Mouse (Mus musculus) adrenal gland, adult 2 months (tissue): ENCODE data around the gene Cradd. TPM values are rescaled to one million over a fixed set of nuclear protein-coding genes. Genes with fewer than 3 reads are reported as not detected.

Experiments used
- DNase-seq: peaks from one replicate; pipeline ENCODE4 v3.0.0; 2021
- polyA plus RNA-seq: library from polyadenylated mRNA; depleted of rRNA; stranded (reverse); fragments of >200 nt; gene quantifications from 2 replicates; pipeline ENCODE4 v1.2.3, GENCODE M21; 2012
- total RNA-seq, 2 experiments: library from RNA; stranded (reverse); gene quantifications; 2 replicates each; pipeline ENCODE4 v1.2.3; 2021

Cradd gene
- total and polyA plus RNA-seq, 3 experiments: 12.7 to 31.1 (median 13.1) TPM

DNA sequence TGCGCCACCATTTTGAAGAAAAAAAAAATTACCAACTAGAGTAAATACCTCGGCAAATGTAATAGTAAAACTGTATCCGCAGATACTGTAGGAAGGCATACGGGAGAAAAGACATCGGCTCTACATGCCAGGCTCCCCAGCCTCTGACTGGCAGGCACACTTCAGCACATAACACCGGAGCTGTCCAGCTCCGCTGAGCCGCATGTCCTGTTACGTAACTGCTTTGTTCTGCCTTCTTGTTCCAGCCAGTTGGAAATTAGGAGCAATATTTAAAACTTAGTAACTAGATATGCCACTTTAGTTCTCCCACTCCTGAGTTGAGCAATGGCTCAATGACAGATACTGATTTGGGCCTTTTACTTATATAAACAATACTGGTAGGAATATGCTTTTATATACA is 48.4 kb downstream of the Cradd start:
- no peak for DNase-seq

DNA sequence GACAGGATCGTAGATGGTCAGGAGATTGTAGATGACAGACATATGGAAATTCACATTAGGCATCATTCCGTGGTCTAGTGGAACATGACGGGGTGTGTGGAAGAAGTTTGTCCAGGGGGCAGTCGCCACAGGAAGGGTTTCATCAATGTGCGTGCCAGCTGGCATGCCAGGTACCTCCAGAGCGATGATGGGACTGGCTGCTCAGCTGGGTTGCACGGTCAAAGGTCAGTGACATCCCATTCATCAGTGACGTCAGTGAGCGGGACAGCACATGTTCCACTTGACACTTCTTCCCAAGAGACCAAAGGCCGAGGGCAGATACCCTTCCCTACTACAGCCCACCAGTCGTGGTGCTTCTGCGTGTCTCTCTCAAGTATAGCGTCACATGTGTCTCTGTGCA is 50.7 kb downstream of the Cradd start:
- DNase-seq: no peak

DNA sequence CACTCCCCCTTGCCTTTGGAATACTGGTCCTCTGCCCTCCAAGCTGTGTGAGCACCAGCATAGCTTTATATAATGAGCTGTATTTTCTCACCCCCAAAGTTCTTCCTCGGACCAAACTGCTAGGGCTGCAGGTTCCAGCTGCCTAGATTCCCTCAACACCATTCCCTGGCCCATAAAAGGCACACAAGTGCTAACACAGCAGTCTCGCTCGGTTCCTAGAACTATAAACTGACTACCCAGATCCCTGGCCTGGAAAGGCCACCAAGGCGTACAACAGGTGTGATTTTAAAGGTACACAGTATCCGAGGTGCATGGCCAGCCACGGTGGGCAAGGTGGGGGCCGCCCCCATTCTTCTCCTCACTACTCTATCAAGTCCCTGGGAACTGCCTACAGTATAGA is 54.8 kb downstream of the Cradd start:
- DNase-seq: no peak

DNA sequence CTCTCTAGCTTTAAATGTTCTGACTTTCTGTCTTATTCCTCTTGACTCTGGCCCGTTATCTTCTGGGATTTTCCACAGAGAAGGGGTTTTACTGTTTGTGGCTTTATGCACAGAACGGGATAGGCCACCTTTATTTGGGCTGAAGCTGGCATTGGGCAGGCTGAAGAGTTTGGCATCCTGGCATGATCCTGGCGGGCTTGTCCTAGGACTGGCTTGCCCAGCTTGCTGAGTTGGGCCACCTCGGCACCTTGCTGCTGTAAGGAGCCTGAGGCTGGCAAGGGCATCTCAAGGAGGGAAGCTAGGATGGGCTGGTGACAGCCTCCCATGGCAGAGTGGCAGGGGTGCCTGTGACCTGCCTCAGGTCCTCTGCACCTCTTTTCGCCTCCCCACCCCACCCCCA is 55.6 kb downstream of the Cradd start:
- DNase-seq: no peak

DNA sequence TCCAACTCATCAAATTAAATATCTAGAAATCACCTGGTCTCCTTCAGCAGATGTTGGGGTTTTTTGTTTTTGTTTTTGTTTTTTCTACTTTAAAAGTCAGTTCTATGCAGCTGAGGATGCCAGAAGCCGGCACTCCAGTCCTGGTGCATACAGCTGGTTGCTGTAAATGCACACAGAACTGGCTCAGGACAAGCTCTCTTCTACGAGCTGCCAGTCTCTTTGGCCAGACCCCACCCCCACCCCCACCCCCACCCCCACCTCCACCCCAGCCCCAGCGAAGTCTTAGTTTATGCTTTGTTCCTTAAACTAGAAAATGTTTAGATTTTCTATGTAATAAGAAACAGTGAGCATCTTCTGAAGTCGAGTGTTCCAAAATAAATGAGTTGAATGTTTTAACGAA is 57.0 kb downstream of the Cradd start:
- no peak for DNase-seq

DNA sequence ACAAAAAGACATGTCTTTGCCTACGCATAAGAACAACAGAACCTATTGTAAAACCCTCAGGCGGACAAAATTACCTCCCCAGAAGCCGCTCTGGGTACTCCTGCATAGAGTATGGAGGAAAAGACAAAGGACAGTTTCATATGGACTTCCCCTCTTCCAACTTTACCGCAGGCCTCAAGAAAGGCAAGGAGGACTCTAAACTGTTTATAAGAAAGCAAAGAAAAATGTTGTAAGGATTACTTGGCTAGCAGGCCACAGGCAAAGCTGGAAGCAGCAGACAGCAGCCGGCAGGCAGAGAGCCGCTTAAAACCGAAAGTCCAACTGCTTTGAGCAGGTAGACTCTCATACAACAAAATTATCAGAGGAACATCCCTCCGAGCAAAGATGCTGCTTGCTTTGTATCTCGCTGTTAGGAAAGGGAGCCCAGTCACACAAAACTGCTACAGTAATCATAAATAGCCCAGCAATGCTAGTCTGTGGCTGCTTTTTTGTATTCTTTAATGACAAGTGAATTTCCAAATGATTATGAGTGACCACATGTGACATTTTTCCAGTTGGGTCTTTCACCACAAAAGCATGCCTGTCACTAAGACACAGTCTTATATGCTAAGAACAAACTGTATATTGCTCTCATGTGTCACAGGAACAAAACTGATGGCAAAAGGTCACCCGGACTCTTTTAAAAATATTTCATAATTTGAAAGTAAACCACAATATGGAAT is 57.7 kb downstream of the Cradd start:
- no peak for DNase-seq

DNA sequence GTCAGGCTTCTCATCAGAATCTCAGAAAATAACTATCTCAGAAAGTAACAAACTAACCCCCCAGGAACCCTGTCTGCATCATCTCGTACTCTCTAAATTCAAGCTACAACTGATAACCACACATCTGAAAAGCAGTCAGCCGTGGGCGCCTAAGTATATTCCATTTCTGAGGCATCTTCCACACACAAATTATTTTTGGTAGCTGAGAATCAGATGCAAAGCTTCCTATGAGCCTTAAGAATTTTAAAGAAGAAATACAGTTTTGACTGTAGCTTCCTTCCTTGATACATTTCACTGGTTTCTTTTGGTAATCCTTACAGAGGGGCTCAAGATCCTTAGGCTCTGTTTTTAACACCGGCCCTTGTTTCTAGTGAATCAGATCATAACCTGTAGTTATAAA is 58.4 kb downstream of the Cradd start:
- no peak for DNase-seq

DNA sequence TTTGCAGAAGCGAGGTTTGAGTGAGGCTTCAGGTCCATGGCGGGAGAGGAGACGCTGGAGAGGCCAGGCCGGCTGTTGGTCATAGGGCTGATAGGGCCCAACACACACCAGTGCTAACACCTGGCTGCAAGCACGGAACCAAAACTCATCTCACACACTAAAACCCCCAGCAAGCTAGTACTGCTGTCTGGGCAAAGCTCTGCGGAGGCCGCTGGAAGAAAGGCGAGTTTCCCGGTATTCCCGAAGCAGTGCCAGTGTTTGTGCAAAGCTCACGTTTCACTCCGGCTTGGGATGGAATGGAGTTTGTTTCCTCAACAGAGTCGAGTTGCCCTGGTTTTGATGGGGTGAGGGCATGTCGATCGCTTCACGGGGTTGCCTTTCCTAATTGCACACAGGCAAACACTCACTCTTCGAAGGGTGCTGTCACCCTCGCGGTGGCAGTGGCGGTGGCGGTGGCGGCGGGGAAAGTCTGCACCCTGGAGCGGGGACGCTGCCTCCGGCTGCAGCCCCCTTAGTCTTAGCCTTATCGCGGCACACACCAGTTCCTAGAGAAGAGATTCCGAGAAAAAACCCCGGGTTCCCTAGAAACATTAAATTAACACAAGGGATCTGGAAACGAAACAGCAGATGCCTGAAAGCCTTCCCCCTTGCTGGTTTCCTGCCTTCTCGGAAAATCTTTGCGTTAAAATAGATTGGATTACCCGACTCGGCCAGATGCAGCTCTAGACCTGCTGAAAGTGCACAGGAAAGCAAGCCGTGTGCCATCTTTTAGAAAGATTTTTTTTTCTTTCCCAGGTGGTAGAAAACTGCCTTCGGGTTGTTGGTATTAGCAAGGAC is 59.2 kb downstream of the Cradd start:
- DNase-seq: peak; percentile 72

DNA sequence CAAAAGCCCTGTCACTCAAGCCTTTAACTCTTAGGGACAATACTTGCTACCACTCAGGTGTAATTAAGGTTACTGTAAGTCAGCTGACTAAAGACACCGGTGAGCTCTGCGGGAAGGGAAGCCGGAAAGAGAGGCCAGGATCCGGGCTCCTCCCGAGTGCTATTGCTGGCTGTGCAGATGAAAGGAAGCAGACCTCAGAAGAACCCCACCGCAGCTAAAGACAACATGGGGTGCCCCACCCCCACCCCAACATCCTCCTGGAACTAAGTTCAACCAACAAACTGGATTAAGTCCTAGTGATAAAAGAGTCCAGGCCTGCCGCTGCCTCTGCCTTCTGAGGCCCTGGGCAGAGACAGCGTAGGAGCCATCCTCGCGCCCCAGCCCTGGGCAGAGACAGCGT is 61.5 kb downstream of the Cradd start:
- DNase-seq: no peak

DNA sequence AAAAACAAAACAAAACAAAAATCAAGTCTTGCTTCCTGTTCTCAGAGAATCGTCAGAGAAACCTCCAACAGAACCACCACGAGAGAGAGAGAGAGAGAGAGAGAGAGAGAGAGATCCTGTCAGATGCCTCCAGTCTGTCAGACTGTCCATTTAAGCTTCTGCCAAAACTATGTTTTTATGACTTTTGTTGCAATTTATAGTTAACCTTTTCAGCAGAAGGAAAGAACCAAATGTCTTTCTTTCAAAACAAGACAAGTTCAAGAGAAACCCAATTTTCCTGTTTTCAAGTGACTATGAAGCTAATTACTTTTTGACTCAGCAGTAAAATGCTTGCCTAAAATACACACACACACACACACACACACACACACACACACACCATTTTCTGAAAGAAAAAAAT is 62.7 kb downstream of the Cradd start:
- no peak for DNase-seq

DNA sequence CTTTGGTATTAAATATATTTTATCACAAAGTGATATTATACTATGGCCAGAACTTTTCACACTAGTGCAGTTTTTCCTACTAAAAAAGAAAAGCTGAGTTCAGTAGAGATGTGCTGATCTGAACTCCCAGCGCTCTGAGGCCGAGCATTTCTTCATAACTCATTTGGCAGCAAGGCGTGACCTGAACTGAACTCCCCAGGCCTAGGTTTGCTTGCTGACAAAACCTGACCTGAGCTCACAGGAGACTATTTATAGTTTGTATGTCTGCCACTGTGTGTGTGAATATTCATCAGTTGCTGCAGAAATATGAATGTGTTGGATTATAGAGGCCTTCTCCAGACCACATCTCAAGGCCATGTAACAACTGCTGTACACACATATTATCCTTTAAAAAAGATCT is 63.5 kb downstream of the Cradd start:
- peak; percentile 63 for DNase-seq

DNA sequence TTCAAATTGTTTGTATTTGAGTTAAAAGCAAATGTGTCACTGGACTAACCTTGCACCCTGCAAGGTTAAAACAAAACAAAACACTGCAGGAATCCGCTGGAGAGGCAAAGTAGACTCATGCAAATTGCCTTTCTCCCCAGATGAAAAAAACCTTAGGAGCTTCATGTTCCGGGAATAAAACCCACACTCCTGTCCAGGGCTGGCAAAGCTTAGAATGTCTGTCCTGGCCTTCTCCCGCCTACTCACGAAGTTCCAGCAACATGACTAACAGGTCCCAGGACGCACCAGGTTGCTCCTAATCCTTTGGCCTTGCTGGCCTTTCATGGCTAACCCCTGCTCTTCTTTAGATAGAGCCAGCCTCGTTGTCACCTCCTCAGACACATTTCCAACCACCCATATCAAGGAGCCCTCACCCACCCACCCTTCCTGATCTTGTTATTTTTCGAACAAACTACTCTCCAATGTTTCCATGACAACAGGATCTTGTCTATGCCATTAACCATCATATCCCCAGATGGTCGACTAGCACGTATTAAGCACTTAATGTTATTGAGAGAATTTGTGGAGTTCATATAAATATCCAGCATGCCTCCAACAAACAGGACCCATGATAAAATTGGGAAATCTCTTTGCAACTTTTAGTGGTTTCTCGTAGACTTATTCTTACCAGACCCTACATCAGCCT is 65.3 kb downstream of the Cradd start:
- DNase-seq: peak; percentile 58

DNA sequence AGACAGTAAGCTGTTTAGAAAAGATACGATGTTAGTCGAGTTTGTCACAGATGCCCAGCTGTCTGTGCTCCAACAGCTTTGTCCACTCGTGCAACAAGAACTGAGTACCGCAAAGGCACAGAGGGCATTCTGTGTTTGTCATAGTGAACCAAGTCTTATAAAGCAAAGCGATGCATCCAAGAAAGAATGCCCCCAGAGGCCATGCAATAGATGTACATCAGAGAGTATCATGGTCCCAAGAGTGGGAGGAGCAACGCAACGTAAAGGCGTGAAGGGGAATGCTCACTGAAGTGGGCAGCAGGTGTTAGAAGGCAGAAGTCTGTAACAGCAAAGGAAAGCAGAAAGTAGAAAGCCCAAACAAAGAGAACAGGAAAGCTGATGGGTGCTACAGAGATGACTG is 66.0 kb downstream of the Cradd start:
- no peak for DNase-seq

DNA sequence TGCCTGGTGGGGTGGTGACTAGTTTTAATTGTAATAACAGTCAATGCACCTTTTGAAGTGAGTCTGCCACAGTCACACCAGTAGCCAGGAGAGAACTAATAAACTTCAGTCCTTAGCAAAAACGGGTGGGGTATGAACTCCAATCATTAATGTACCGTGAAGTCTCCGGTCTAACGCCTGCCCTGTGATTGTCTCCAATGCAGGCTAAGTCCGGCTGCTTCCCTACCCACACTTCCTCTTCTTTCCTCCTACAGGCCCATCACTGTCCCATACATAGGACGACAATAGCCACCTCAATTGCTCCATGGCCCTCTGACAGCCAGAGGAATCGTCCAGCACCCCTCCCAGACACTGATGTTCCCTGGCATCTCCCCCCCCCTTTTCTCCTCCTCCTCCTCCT is 67.8 kb downstream of the Cradd start:
- DNase-seq: no peak

DNA sequence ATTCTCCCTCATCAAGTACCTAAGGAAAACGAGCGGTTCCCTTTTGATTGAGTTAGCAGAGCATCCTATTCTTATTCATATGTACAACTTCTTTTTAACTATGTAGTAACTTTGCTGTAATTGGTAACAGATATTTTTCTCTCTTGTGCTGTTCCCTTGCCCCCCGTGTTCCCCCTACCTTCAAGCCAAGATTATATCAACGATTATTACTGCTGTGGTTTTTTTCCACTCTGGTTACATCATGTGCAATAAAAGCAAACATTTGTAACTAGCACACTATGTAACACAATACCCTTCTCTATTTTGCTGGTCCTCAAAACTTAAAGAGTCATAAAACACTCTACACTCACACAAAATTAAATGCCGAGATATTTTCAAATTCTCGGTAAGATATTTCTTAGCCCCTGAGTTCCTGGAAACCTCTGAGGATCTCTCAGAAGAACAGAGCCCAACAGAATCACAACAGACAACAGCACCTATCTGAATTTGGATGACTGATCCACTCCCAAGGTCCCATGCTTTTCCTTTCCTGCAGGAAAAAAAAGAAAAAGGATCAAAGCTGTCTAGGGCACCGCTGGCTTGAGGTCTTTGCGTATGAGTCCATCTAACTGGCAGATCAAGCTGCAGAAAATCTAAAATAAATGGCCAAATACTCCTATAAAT is 68.8 kb downstream of the Cradd start:
- DNase-seq: no peak

DNA sequence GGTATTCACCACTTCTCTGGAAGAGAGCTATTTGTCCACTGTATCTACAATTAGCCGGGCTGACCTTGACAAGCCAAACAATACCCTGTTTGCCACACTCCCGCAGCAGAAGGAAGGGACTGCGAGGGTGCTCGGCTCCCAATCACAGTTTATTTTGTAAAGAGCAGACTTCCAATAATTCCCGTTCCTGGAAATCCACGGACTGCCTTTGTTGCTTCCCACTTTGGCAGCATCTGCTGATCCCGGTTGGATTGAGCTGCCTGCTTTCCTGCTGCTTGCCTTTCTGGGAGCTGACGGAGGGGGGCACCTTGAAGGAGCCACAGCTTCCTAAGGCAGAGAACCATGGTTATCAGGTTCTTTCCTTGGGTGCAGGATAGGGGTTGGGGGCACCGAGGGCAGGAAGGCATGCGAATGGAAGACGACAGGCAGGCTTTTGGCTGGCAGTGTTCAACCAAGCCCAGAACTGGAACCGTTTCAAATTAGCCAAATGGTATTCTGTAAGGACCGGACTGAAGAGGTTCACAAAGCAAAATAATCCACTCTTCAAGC is 69.4 kb downstream of the Cradd start:
- peak; percentile 65 for DNase-seq

DNA sequence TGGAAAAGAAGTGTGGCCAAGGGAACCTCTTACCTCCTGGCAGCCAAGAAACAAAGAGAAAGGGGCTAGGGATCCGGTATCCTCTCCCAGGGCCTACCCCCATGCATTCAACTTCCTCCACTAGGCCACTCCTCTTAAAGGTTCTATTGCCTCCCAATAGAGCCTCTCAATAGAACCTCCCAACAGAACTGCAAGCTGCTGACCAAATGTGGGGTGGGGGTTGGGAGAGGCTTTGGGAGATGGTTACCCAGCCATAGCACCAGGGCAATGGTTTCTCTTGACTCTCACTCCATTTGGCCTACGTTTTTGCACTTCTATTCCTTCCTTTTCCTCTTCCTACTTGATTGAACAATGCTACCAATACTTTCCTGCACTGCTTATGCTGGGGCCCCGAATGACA is 69.9 kb downstream of the Cradd start:
- DNase-seq: no peak

DNA sequence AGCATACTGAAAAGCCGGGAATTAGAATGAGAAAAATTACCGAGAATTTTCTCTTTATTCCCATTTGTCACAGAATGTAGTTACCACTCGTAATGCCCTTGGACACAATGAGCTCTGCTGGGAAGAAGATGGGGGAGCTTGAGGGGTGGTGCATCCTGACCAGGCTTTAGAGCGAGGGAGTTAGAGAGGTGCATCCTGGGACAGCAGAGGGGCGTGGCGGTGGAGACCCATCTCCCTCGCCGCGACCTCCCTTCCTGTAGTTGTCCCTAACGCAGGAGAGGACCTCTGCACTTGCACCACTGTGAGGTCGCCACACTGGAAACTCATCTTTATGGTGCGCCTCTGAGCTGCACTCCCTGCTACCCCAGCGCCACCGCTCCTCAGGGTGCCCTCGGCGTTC is 72.3 kb downstream of the Cradd start:
- no peak for DNase-seq

DNA sequence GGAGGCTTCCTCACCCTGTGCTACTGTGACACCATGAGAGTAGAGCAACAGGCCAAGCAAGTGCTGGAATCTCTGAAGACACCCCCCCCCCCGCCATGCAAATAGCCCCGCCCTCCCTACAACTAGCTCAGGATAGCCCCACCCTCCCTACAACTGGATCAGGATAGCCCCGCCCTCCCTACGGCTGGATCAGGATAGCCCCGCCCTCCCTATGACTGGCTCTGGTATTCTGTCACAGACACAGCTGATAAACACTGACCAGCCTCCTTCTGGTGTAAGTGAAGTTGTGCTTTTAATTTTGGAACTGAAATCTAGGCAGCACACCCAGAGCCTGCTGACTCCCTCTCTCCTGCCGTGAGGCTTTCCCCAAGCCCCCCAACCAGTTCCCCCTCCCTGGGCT is 75.6 kb downstream of the Cradd start:
- no peak for DNase-seq

DNA sequence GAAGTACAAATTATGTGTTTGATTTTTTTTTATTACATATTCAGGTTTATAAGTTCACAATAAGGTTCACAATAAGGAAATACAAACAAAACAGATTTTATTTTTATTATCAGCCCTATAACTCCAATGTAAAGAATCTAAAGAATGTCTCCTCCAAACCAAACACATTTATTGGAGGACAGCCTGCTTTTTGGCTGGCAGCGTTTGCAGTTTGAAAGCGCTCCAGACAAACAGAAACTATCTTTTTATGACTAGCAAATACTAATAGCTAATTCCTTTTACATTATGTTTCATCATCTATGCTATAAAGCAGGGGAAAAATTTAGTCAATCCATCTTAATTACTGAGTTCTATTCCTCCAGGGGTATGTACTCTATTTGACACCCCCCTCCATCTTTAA is 77.2 kb downstream of the Cradd start:
- DNase-seq: no peak

DNA sequence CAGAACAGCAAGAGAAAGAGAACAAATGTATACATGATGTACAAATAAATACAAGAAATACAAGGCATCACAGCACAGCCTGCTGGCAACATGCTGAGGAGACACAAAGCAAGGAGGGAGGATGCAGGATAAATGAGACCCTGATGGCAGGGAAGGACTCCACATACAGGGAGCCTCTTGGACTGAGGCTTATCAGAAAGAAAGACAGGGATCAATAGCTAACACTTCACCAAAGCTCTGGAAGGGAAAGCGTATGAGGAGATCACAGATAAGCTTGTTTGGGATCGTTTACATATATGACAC is 78.3 kb downstream of the Cradd start:
- no peak for DNase-seq

DNA sequence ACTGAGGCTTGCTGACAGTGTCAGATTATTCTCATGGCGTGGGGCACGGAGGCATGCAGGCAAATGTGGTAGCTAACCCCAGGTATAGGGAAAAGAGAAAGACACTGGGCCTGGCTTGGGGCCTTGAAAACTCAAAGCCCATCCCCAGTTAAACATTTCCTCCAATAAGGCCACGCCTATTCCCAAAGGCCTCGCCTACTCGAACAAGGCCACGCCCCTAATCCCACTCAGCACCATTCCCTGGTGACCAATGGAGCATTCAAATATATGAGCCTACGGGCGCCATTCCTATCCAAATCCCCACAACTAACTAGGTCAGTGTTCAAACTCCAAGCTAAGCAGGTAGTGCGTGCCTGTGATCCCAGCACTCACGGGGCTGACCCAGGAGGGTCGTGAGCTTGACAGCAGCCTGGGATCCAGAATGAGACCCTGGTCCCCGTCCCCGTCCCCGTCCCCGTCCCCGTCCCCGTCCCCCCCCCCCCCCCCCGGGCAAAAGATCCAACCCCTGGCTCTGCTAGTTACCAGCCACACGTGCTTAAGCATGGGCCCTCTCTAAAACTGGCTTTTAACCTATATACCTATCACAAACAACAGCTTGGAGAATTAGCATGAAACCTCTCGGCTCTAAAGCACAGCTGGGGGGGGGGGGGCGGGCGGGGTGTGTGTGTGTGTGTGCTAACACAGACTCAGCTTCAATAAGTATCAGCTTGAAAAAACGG is 78.8 kb downstream of the Cradd start:
- no peak for DNase-seq
